Mouse (Mus musculus) adrenal gland, postnatal 36 days (tissue): ENCODE data around the gene Zfp966. TPM values are rescaled to one million over a fixed set of nuclear protein-coding genes. Genes with fewer than 3 reads are reported as not detected.
"Not testable (repeated sequence)": the region's sequence is repeated elsewhere in the genome, so short reads cannot be mapped to it uniquely, and the experiment has no call there.

Source experiments
- DNase-seq, 2 experiments: peaks; one replicate each; pipeline ENCODE4 v3.0.0; 2021; ENCODE audit warnings: mixed read lengths in 1 of 2
- long read RNA-seq, 2 experiments: library from polyadenylated mRNA; stranded (forward); transcript quantifications; one replicate each; pipeline ENCODE4 v2.0.0; 2021; ENCODE audit warnings: borderline sequencing depth in 2 of 2
- total RNA-seq, 2 experiments: library from RNA; stranded (reverse); gene quantifications; 2 replicates each; pipeline ENCODE4 v1.2.3; 2021

The Zfp966 gene
- 1 to 10 TPM; 8.8 to 9.6 TPM for total RNA-seq
- long read RNA-seq, experiment 1, partial matches to known transcripts = 3 of 3 reads
- long read RNA-seq, experiment 1, other reads (novel, unspliced or antisense) = 0 of 3 reads
- long read RNA-seq, experiment 2 = 0 reads

DNA sequence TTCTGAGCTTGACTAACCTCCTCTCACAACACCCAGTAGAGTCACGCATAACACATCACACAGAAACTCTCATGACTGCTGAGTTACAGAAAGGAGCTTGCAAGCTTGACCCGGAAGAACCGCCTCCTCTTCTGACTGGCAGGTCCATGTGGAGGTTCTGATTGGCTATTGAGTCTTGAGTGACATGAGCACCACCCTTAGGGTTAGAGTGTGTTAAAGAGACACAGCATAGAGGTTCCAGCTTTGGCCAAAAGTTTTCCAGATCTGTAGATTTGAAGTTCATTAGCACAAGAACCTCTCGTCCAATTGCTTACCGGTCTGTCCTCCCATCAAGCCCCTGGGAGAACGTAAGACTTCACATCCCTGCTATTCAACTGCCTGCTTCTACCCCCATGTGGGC lies at the start of gene Zfp966:
TSS of gene Zfp966 (minus strand) at position 101 of the 400 bp plus-strand sequence.
- not testable (repeated sequence) for DNase-seq

DNA sequence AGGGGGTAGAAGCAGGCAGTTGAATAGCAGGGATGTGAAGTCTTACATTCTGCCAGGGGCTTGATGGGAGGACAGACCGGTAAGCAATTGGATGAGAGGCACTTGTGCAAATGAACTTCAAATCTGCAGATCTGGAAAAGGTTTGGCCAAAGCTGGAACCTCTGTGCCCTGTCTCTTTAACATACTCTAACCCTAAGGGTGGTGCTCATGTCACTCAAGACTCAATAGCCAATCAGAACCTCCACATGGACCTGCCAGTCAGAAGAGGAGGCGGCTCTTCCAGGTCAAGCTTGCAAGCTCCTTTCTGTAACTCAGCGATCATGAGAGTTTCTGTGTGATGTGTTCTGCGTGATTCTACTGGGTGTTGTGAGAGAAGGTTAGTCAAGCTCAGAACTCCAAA lies 34.1 kb upstream of the Zfp966 start, which contains the start of gene Gm2026:
TSS of gene Gm2026 (plus strand) at position 301 of the 400 bp plus-strand sequence.
- DNase-seq = not testable (repeated sequence)

DNA sequence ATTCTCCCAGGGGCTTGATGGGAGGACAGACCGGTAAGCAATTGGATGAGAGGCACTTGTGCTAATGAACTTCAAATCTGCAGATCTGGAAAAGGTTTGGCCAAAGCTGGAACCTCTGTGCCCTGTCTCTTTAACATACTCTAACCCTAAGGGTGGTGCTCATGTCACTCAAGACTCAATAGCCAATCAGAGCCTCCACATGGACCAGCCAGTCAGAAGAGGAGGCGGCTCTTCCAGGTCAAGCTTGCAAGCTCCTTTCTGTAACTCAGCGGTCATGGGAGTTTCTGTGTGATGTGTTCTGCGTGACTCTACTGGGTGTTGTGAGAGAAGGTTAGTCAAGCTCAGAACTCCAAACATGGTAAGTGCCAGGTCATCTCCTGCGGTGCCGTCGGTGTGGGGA lies 61.9 kb downstream of the Zfp966 start, which contains the start of gene Gm6710:
TSS of gene Gm6710 (plus strand) at position 196 of the 400 bp plus-strand sequence.
- not testable (repeated sequence) for DNase-seq

Other genes starting within 250 kb of the Zfp966 start
- 1 to 10 TPM; 4.5 to 4.7 TPM for gene Zfp969, start 227.5 kb downstream of the Zfp966 start, total RNA-seq
- not detected for gene Gm2007, start 189.6 kb downstream of the Zfp966 start, total RNA-seq
- gene Gm14288, start 130.0 kb downstream of the Zfp966 start, total RNA-seq = not detected
- 10 to 100 TPM; 27.9 to 36.9 TPM for gene Gm6710, start 61.9 kb downstream of the Zfp966 start, total RNA-seq
- 10 to 100 TPM; 19.4 to 29.6 TPM for gene Gm2026, start 34.2 kb upstream of the Zfp966 start, total RNA-seq
- 10 to 100 TPM; 10.9 to 17.6 TPM for gene Gm2004, start 218.7 kb upstream of the Zfp966 start, total RNA-seq